Mouse (Mus musculus) left cerebral cortex, adult 18-20 months (tissue): ENCODE results near the gene Atp6ap1. TPM values are rescaled to one million over a fixed set of nuclear protein-coding genes. Genes with fewer than 3 reads are reported as not detected.

Source experiments
- DNase-seq, 2 experiments: peaks; one replicate each; pipeline ENCODE4 v3.0.0; 2021 to 2022; ENCODE audit warnings: low spot score in 2 of 2, mixed read lengths in 1 of 2
- long read RNA-seq, 2 experiments: library from polyadenylated mRNA; stranded (forward); transcript quantifications; one replicate each; pipeline ENCODE4 v2.0.0; 2021
- total RNA-seq, 2 experiments: library from RNA; stranded (reverse); gene quantifications; 2 replicates each; pipeline ENCODE4 v1.2.3; 2021

Atp6ap1 gene
- total RNA-seq = 100 to 1,000 TPM; 353 to 362 TPM
- long read RNA-seq, experiment 1, transcript Atp6ap1-201 (10 exons, 2,189 nt) = major isoform, 263 of 298 reads
- long read RNA-seq, experiment 1, partial matches to known transcripts = 17 of 298 reads
- long read RNA-seq, experiment 1, other reads (novel, unspliced or antisense) = 18 of 298 reads
- long read RNA-seq, experiment 2, transcript Atp6ap1-201 (10 exons, 2,189 nt) = major isoform, 166 of 189 reads
- long read RNA-seq, experiment 2, partial matches to known transcripts = 7 of 189 reads
- long read RNA-seq, experiment 2, other reads (novel, unspliced or antisense) = 16 of 189 reads

- peak; percentile 90 to 91 for DNase-seq
Measured at GRCm38 (mm10) chrX:74296538-74297448, at the start of gene Atp6ap1. Gene Atp6ap1 (plus strand): TSS chrX:74297097.

GRCm38 (mm10) chrX:74248651-74249050 is 48.2 kb upstream of the Atp6ap1 start:
- peak; percentile 36 to 53 for DNase-seq

- peak; percentile 48 to 63 for DNase-seq
Measured at GRCm38 (mm10) chrX:74249615-74250014, 47.3 kb upstream of the Atp6ap1 start, which contains the start of gene Flna. Gene Flna (minus strand): TSS chrX:74249820.

DNA sequence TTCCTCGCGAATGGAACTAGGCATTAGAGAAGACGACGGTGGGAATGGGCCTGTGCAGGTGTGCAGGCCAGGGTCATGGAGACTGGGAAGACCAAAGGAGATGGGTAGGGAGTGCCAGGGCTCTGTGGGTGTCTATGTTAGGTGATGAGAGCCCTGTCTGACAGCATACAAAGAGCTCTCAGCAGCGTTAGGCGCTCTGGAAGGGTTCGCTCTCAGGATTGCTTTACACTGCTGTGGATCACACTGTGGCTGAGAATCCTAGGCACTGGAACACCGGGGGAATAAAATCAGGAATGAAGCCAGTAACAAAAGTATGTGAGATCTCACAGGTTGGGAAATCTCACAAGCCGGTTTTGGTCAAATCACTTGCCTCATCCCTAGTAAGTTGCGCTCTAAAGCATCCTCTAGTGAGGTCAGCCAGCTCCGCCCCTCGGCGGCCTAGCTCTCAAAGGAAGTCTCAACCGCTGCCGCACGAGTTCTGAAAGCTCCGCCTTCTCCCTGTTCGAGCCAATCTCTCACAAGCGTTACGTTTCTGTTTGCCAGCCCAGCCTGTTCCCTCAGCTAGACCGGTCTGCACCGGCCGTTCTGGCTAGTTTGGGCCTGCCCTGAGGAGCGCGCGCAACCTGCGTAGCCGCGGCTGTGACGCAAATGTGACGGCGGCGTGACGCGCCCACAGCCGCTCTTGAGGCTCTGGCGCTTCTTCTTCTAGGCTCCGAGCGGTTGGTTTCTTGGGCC is 42.6 kb upstream of the Atp6ap1 start, which contains the start of gene Emd:
Gene Emd (plus strand): TSS at position 535 of the 735 bp plus-strand sequence.
- peak; percentile 76 to 87 for DNase-seq

- DNase-seq = no peak
Measured at GRCm38 (mm10) chrX:74254888-74255565, 41.9 kb upstream of the Atp6ap1 start.

GRCm38 (mm10) chrX:74257746-74258145 is 39.2 kb upstream of the Atp6ap1 start:
- no peak for DNase-seq

GRCm38 (mm10) chrX:74269736-74270061 is 27.2 kb upstream of the Atp6ap1 start:
- no peak for DNase-seq

GRCm38 (mm10) chrX:74270062-74270901 is 26.6 kb upstream of the Atp6ap1 start, which contains the start of gene Rpl10:
Gene Rpl10 (plus strand): TSS chrX:74270812.
- DNase-seq = peak; percentile 83 to 85

DNA sequence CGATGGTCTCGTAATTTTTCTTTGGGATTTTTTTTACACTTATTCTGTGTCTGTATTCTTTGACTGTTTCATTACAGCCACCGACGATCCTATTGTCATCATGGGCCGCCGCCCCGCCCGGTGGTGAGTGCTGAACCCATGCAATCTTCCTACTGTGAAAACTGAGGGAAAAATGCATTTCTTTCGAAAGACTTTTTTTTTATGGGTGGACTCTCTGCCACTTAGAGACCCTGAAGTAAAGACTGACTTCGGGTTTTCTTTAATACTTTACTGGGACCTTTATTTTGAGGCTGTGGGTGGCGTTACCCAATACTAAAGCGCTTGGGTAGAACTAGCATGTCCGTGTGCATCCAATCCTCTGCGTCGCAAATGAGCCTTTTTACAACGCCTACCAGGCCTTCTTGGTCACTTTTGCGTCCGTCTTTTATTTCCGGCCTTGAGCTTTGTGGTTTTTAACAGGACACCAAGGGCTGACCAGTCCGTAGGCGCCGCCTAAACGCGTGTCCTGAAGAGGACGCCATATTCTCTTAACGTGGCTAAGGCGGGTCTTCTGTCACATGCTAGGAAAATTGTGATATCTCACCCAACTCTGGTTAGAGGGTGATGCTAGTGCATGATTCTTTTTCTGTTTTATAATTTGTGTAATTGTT is 25.9 kb upstream of the Atp6ap1 start:
- DNase-seq = no peak

DNA sequence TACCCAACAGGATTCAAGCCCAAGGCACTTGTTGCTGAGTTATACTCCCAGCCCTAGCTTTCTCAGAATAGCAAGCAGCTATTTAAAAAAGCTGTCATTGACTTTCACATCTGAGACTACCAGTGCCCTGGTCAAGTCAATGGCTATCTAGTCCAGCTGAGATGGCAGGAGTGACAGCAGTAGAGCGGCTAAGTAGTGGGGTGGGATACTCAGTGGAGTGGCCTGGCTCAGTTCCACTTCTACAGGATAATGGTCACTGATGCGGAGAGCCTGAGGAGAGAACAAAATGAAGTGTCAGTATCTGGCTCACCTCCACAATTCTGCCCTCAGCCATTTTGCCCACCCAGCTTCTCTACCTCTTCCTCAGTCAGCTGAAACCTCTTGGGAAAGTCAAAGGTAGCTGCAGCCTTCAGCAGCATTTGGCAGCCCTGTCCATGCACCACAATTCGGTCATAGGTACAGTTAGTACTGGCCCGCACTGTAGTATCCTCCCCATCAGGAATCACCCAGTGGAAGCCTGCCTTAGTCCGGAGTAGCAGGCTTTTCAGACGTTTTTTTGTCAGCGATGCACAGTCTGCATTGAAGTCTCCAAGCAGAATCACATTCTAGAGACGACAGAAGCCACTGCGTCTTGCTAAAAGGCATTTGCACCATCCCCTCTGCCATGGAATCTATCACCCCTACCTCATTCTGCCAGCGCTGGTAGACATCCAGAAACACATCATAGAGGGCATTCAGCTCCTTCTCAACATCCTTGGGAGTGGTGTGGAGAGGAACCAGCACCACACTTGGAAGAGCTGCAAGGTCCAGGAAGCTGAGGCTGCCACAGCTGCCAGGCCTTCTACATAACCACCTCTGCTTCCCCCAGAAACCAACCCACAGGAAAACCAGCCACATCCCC is 23.2 kb upstream of the Atp6ap1 start:
- DNase-seq = no peak

- DNase-seq = no peak
Measured at GRCm38 (mm10) chrX:74277916-74278315, 19.0 kb upstream of the Atp6ap1 start.

DNA sequence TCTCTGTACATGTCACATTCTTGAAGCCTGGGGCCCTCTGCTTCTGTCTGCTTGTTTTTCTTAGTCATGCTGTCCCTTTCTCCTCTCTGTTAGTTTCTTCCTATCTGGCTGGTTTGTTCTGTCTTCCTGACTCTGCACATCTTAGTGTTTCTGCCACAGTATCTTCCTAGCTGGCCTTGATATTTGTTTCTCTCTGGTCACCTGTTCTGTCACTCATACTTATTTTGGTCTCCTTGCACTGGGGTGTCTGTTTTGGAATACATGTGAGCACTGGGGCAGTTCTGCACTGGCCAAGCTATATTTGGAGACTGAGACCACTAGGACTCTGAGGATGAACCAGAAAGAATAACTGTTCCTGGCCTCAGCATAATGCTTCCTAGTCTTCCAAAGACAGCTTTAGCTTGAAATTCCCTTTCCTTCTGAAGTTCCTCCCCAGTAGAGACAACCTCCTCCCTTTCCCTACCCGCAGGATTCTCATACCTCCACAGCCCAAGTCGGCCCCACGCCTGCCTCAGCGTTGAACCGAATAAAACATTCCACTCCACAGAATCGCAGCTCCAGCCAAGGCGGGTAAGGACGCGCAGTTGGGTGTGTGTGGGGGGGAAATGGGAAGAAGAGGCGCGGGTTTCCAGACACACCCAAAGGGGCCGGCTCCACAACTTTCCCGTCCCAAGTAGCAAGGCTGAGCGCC is 15.7 kb upstream of the Atp6ap1 start:
- DNase-seq = no peak

GRCm38 (mm10) chrX:74281732-74282394 is 15.0 kb upstream of the Atp6ap1 start, which contains the start of the genes Taz and Dnase1l1:
Gene Taz (plus strand): TSS chrX:74281912.
Gene Dnase1l1 (minus strand): TSS chrX:74282337.
- peak; percentile 21 to 52 for DNase-seq

- DNase-seq = peak; percentile 78 to 83
Measured at GRCm38 (mm10) chrX:74282395-74283091, 14.4 kb upstream of the Atp6ap1 start.

GRCm38 (mm10) chrX:74283092-74283437 is 13.8 kb upstream of the Atp6ap1 start:
- DNase-seq = no peak

DNA sequence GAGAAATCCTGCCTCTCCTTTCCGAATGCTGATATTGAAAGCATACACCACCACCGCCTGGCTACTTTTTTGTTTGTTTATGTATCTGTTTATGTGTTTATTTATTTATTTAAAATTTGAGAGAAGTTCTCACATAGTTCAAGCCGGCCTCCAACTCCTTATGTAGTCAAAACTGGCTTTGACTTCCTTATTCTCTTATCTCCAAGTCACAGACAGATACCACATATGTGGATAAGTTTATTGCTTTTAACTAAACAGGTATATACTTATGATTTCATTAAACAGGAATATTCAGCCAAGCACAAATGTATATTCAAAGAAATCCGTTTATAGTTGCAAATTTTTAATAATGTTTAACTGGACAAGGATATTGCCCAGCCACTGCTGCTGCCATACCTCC is 3.5 kb upstream of the Atp6ap1 start:
- no peak for DNase-seq
